Mouse (Mus musculus): ENCODE data around the gene Celf1. TPM values are rescaled to one million over a fixed set of nuclear protein-coding genes. Genes with fewer than 3 reads are reported as not detected.
A peak's percentile ranks its signal among the peaks of the same experiment; 100 is the strongest.
"Not testable (repeated sequence)": the region's sequence is repeated elsewhere in the genome, so short reads cannot be mapped to it uniquely, and the experiment has no call there.

Celf1 gene
- 100 to 1,000 TPM; 136 to 140 TPM for total RNA-seq (2021)
- long read RNA-seq, full-length matches to known transcripts: 1 of 91 reads
- long read RNA-seq, partial matches to known transcripts: 6 of 91 reads
- long read RNA-seq, other reads (novel, unspliced or antisense): 84 of 91 reads

DNA sequence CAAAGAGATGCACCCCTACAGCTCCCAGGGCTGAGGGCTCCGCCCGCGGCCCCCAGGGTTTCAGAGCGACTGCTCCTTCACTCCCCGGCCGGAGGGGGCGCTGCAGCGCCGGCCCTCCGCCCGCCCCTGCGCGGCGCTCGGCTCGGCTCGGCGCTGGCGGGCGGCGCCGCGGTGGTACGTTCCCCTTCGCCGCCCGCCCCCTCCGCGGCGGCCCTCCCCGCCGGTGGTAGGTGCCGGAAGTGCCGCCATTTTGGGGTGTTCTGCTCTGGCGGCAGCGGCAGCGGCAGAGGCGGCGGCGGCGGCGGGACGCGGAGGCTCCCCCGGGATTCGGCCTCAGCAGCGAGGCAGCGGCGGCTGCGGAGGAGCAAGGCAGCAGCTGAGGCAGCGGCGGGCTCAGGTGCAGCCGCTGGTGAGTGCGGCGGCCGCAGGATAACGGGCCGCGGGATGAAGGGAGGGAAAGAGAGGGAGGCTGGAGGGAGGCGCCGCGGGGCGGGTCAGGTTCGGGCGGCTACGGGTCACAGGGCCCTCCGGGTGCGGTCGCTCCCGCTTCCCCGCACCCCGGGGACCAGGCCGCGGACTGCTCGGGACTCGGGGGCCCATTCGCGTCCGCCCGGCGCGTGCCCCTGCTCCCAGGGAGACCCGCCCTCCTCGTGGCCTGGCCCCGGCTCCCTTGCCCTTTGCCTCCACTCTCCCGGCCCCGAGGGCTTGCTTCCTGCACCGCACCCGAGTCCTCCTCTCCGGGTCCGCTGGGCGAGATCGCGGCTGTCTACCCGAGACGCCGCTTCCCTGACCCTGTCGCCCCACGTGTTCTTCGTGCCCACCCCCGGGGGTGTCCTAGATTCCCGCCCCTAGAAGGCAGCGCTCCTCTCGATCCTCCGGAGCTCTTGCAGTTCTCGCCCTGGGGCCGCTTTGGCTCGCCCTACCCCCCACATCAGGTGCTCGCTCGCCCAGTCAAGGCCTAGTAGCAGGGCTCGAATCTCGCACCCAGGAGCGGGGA lies at the start of gene Celf1:
Gene Celf1 (plus strand): TSS at position 150 of the 997 bp plus-strand sequence.
- peak; percentile 80 to 85 for DNase-seq (ENCODE audit: low spot score in 2 of 2)

DNA sequence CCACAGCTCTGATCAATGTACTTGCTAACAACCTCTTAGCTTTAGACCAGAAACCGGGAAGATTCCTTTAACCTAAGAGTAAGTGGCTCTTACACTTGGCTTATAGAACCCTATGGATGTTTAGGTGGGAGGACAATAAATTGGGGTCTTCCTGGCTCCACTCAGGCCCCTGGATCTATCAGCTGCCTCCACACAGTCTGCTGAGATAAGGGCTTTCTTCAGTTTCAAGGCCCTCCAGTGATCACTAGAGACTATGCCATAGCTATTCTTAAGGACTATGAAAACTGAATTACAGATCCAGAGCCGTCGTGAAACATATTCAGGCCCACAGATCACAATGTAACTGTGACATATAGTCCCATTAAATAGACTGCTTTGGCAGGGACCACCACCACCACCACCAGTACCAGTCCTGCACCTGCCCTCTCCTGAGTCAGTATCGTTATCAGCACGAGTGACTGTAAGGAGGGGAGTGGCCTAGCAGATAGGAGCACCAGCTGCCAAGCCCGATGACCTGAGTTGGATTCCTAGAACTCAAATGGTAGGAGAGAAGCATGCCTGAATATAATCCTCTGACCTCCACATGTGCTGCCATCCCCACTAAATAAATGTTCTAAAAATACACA lies 46.4 kb upstream of the Celf1 start:
- DNase-seq (ENCODE audit: low spot score in 2 of 2): no peak

DNA sequence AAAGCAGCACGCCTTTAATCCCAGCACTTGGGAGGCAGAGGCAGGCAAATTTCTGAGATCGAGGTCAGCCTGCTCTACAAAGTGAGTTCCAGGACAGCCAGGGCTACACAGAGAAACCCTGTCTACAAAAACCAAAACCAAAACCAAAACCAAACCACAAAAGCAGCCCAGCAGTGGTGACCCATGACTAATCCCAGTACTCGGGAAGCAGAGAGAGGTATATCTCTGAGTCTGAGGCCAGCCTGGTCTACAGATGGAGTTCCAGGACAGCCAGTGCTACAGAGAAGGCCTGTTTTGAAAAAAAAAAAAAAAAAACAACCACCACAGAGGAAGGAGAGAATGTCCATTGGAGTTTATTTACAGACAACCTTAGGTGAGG lies 45.9 kb upstream of the Celf1 start:
- DNase-seq (ENCODE audit: low spot score in 2 of 2): not testable (repeated sequence)

DNA sequence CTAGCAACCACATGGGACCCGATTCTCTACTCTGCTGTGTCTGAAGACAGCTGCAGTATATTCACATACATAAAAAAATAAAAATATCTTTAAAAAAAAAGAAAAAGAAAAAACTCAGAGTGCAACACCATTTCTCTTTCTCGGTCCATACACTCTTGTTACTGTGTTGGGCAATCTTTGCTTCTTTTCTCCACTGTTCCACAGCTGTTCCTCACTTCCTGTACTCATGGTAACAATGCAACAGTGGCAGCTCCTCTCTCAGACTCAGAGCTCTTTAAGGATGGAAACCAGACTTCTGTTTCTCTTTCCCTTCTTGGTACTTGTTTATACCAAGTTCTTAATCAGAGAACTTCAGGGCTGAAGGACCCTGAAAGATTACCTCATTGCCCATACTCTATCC lies 36.8 kb upstream of the Celf1 start:
- DNase-seq (ENCODE audit: low spot score in 2 of 2): no peak

DNA sequence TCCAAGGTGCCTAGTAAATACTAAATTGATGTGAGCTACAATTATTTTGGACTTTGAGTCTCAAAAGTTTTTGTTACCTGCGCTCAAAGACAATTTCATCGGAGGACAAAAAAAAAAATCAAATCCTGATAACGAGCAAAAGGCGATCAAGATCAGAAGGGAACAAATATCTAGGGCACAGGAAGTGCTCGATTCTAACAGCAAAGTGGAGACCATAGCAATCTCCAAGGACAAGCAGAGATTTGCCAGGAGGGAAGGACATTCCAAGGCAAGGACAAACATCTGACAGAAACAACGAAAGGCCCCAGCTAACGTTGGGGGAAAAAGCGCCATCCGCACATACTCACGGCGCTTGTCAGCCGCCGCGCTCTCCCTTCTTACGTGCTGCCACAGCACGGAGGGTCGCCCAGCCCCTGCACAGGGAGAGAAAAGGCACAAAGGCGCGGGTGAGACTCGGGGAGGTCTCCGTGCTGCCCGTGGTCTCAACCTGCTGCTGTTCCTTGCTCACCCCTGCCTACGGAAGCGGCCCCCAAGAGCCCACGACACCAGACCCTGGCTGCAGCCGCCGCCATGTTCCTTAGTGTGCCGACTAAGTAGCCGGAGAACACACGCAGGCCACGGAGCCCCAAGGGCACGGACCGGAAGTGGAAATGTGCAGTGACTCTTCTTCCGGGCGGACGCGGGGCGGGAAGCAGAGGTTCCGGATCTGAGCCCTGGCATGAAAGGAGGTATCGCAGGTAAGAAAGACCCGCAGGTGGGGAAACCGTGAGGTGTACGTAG lies 35.9 kb upstream of the Celf1 start, which contains the start of the genes Kbtbd4 and Ndufs3:
Gene Kbtbd4 (plus strand): TSS at position 665 of the 780 bp plus-strand sequence.
Gene Ndufs3 (minus strand): TSS at position 752 of the 780 bp plus-strand sequence.
- peak; percentile 80 to 89 for DNase-seq (ENCODE audit: low spot score in 2 of 2)

DNA sequence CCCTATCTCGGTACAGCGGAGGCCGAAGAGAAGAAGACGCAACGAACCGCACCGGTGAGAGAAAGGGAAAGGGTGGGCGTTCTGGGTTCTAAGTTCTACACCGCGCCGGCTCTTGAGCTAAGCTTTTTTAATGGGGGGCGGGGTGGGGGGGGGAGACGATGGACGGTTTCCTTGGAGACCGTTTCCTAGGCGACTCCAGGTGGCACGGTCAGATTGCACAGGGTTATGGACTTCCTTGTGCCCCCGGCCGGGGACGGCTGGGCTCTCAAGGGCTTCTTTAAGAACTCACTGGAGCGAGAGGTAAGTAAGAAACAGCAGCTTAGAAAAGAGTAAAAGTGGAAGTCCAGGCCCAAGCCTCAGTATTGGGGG lies 35.3 kb upstream of the Celf1 start:
- no peak for DNase-seq (ENCODE audit: low spot score in 2 of 2)

DNA sequence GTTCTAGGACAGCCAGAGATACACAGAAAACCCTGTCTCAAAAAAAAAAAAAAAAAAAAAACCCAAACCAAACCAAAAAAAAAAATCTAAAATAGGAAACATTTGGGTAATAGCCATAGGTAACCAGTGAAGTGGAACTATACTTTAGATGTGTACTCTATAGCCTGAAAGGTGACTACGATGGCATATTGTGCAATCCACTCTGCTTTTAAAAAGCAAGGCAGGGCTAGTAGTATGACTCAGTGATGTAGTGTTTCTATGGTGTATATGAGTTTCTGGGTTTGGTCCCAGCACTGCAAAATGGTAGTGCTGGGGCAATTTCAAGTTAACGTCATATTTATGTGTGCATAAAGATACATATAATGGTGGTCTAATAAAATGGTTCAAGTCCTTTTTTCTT lies 33.5 kb upstream of the Celf1 start:
- DNase-seq (ENCODE audit: low spot score in 2 of 2): no peak

- DNase-seq (ENCODE audit: low spot score in 2 of 2): no peak
These were observed 29.3 kb upstream of the Celf1 start for GRCm38 (mm10) chr2:90910861-90911260.

- DNase-seq (ENCODE audit: low spot score in 2 of 2): no peak
These were observed 28.5 kb upstream of the Celf1 start for GRCm38 (mm10) chr2:90911668-90912067.

DNA sequence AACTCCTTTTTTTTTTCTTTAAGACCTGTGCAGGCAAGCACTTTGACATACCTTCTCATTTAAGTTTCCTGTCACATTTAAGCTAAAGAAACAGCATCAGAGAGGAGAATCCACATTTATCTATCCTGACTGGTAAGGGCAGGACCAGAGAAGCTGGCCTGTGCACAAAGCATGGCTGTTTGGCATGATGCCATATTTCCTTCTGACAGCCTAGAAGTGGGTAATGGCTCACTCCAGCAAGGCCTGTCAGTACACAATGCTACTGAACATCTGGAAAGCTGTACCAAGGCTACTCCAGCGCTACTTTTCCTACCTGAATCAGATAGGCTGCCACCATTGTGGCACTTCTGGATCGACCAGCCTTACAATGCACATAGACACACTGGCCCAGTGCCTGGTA lies 26.5 kb upstream of the Celf1 start:
- no peak for DNase-seq (ENCODE audit: low spot score in 2 of 2)

DNA sequence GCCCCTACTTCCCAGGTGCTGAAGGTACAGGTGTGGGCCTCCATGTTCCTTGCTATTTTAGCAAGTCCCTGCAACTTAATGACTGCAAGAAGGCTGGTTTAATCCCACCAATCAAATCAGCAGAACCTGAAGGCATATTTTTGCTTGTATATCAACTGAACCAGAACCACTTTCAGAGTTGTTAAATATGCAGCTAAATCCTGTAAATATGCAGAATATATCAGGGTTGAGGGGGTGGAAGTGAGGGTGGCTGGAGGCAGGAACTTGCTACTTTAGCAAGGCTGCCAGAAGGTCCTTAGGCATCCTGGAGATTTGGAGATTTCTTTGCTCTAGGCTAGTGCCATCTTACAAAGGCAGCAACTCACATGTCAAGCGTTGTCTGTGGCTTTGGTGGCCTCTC lies 24.7 kb upstream of the Celf1 start:
- DNase-seq (ENCODE audit: low spot score in 2 of 2): no peak

DNA sequence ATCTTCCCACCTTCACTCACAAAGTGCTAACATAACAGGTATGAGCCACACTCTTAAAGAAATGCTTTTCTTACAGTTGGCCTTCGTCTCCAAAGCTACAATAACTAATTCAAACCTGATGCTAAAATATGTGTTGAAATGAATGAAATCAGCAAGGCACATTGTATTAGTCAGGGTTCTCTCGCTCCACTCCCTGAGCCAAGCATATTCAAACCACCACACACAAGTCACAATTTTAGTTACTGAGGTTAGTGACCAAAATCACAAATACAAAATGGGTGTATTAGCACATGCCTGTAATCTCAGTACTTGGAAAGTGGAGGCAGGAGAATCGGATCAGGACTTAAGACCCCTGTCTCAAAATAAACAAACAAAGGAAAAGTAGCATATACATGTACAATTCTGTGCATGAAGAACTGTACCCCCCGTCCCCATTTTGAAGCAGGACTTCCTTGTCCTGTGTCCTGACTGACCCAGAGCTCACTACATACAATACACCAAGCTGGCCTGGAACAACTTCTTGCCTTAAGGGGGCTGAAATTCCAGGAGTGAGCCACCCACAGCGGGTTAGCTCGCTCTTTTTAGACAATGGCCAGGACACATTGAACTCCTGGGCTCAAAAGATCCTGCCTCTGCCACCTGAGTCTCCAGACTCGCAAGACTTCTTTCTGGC lies 23.5 kb upstream of the Celf1 start:
- DNase-seq (ENCODE audit: low spot score in 2 of 2): peak in 1 of 2 experiments; percentile 29

DNA sequence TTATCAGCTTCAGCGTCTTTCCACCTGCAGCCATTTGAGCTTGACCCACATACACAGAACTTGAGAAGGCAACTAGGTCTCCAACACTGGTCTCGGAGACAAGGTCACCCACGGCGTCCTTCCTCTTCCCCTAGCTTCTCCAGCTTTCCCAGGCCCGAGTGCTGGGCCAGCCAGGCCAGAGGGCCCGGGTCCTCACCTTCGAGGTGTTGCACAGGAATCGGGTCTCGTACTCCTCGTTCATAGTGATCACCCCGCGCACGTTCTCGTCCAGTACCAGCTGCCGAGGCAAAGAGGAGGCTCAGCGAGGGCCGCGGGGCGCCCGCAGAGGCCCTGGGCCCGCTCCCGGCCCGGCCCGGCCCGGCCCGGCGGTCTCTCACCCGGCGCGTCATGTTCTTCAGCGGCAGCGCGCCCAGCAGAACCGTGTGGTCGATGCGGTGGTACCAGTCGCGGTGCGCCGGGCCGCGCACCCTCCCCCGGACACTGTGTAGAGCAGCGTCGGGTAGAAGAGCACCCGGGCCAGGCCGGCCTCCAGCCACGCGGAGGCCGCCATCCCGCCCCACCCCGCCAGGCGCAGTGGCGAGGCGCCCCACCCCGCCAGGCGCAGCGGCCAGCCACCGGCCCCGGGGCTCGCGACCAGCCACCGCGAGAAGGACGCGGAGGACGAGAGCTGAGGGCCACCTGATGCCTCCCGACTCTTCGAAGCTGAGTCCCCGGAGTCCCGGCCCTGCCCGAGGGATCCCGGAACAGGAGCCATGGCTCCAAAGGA lies 22.8 kb upstream of the Celf1 start:
- DNase-seq (ENCODE audit: low spot score in 2 of 2): peak in 1 of 2 experiments; percentile 51

GRCm38 (mm10) chr2:90917999-90918698 lies 22.0 kb upstream of the Celf1 start:
- no peak for DNase-seq (ENCODE audit: low spot score in 2 of 2)

GRCm38 (mm10) chr2:90921178-90921577 lies 19.0 kb upstream of the Celf1 start:
- no peak for DNase-seq (ENCODE audit: low spot score in 2 of 2)

DNA sequence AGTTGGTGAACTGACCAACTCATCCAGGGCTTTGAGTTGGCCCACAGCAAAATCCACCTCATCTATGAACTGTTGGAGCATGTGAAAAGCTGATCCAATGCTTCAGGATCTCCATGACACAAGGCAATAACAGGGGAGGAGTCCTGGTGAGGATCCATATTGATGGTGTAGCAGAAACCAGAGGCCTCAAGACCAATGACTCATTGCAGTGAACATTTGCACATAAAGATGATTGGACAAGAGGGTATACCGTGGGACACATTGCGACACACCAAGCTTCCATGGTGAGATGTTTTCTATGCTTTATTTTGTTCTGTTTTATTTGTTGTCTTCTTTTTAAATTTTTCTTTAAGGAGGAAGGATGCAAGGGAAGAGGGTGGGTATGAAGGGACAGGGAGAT lies 17.5 kb upstream of the Celf1 start:
- DNase-seq (ENCODE audit: low spot score in 2 of 2): no peak

DNA sequence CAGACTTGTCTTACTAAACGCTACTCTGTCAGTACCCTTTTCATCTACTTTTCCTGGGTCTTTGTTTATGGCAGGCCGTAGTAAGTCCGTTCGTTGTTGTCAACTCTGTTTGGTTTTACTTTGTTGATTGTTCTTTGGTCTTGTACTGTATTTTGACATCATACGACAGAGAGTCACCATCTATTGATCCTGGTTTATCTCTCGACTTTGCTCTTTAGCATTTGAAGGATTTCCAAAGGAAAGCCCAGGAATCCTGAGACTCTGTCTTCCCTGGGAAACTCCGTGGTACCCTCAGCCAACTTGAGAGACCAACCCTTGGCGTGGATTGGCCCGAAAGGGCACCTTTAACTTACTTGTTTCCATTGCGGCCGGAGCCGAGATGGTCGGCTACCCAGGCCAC lies 11.6 kb upstream of the Celf1 start:
- no peak for DNase-seq (ENCODE audit: low spot score in 2 of 2)

DNA sequence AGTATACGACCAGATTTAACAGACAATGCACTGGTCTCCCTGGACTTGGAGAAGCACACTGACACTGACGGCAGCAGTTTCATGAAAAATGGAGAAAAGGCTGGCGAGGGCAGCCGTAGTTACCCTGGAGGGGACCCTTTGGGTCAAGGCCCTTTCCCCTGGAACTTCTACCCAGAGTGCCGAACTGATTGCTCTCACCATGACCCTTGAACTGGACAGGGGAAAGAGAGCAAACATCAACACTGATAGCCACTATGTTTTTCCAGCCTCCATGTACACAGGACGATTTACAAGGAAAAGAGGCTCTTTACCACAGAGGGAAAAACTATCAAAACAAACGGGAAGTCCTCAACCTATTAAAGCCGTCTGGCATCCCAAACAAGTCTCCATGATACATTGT lies 8.4 kb upstream of the Celf1 start:
- no peak for DNase-seq (ENCODE audit: low spot score in 2 of 2)

- no peak for DNase-seq (ENCODE audit: low spot score in 2 of 2)
These were observed 7.9 kb upstream of the Celf1 start for GRCm38 (mm10) chr2:90932273-90932672.
